Mouse (Mus musculus): Measurements from ENCODE around the gene Stox2. TPM values are rescaled to one million over a fixed set of nuclear protein-coding genes. Genes with fewer than 3 reads are reported as not detected.
"Not testable (repeated sequence)": the region's sequence is repeated elsewhere in the genome, so short reads cannot be mapped to it uniquely, and the experiment has no call there.

Gene Stox2
- total and polyA plus RNA-seq, 2 experiments from 2014 or later: 36.3 to 94.5 TPM

- WGBS: 85% methylated on average over 2 of the region's 2 CpGs
- H3K36me3 ChIP-seq (ENCODE audit: insufficient read depth, low read length): no peaks in the 10 kb centered on the region
- no peak overlapping the region for H3K27ac ChIP-seq
- H3K4me2 ChIP-seq (ENCODE audit: low read depth, low read length): no peak overlapping the region
- no peak overlapping the region for H3K4me3 ChIP-seq (ENCODE audit: low read length)
- DNase-seq (ENCODE audit: low spot score) (no peak), ATAC-seq (no peak)
- no peak for TF ChIP-seq CTCF (IDR thresholded peaks at IDR 0.05; ENCODE audit: low read depth)
- H3K4me1 ChIP-seq (ENCODE audit: insufficient read depth, low read length): no peaks in the 10 kb centered on the region; the same call in 1 of the 2 replicates
- no peak overlapping the region for H3K9ac ChIP-seq (replicated peaks; ENCODE audit: low read length)
- no peaks in the 10 kb centered on the region for H3K27me3 ChIP-seq (ENCODE audit: insufficient read depth, low read length)
- no peaks in the 10 kb centered on the region for H3K9me3 ChIP-seq (ENCODE audit: low read length)
These were observed 10.3 kb downstream of the Stox2 start for GRCm38 (mm10) chr8:47435861-47436260.

GRCm38 (mm10) chr8:47435412-47435811 lies 10.8 kb downstream of the Stox2 start:
- Histone ChIP-seq H3K4me1 (ENCODE audit: insufficient read depth, low read length) (no peaks in the 10 kb centered on the region; the same call in 1 of the 2 replicates), H3K9ac (replicated peaks; ENCODE audit: low read length) (no peak overlapping the region), H3K4me3 (ENCODE audit: low read length) (no peak overlapping the region), H3K27ac (no peak overlapping the region), H3K27me3 (ENCODE audit: insufficient read depth, low read length) (no peaks in the 10 kb centered on the region), H3K9me3 (ENCODE audit: low read length) (no peaks in the 10 kb centered on the region), H3K36me3 (ENCODE audit: insufficient read depth, low read length) (no peaks in the 10 kb centered on the region), H3K4me2 (ENCODE audit: low read depth, low read length) (no peak overlapping the region)
- DNase-seq (ENCODE audit: low spot score): no peak
- ATAC-seq: no peak
- WGBS: 69% methylated on average over 4 of the region's 4 CpGs
- no peak for TF ChIP-seq CTCF (IDR thresholded peaks at IDR 0.05; ENCODE audit: low read depth)

- 25% methylated on average over 4 of the region's 4 CpGs for WGBS
- H3K4me1 ChIP-seq (ENCODE audit: insufficient read depth, low read length): no peaks in the 10 kb centered on the region; the same call in 1 of the 2 replicates
- H3K4me2 ChIP-seq (ENCODE audit: low read depth, low read length): peak overlapping the region; percentile 19; the same call in 1 of the 2 replicates
- no peaks in the 10 kb centered on the region for H3K36me3 ChIP-seq (ENCODE audit: insufficient read depth, low read length)
- ATAC-seq (peak; percentile 97), DNase-seq (ENCODE audit: low spot score) (peak; percentile 64)
- H3K9ac ChIP-seq (replicated peaks; ENCODE audit: low read length): no peak overlapping the region
- TF ChIP-seq CTCF (IDR thresholded peaks at IDR 0.05; ENCODE audit: low read depth): no peak
- no peak overlapping the region for H3K27ac ChIP-seq
- no peak overlapping the region for H3K4me3 ChIP-seq (ENCODE audit: low read length)
- no peaks in the 10 kb centered on the region for H3K27me3 ChIP-seq (ENCODE audit: insufficient read depth, low read length)
- H3K9me3 ChIP-seq (ENCODE audit: low read length): no peaks in the 10 kb centered on the region
These were observed 14.9 kb downstream of the Stox2 start for GRCm38 (mm10) chr8:47431263-47431662.

GRCm38 (mm10) chr8:47414258-47414525 lies 32.0 kb downstream of the Stox2 start:
- H3K9me3 ChIP-seq (ENCODE audit: low read length); H3K36me3 ChIP-seq (ENCODE audit: insufficient read depth, low read length); H3K27ac ChIP-seq; H3K4me1 ChIP-seq (ENCODE audit: insufficient read depth, low read length); H3K9ac ChIP-seq (replicated peaks; ENCODE audit: low read length); H3K27me3 ChIP-seq (ENCODE audit: insufficient read depth, low read length): not testable (repeated sequence)
- Histone ChIP-seq H3K4me3 (ENCODE audit: low read length) (peak overlapping the region; percentile 65; the same call in 1 of the 2 replicates), H3K4me2 (ENCODE audit: low read depth, low read length) (peak overlapping the region; percentile 87)
- DNase-seq (ENCODE audit: low spot score) (peak; percentile 49), ATAC-seq (peak; percentile 34)
- 4% methylated on average over 8 of the region's 8 CpGs for WGBS

- Histone ChIP-seq H3K27me3 (ENCODE audit: insufficient read depth, low read length) (peaks cover 14% of the 10 kb centered on the region; the same call in 1 of the 2 replicates), H3K4me3 (ENCODE audit: low read length) (peak overlapping the region; percentile 65), H3K4me1 (ENCODE audit: insufficient read depth, low read length) (0 out of 2 replicates have a peak, but pooled peaks cover 7% of the 10 kb centered on the region), H3K36me3 (ENCODE audit: insufficient read depth, low read length) (no peaks in the 10 kb centered on the region), H3K9me3 (ENCODE audit: low read length) (no peaks in the 10 kb centered on the region), H3K27ac (peak overlapping the region; percentile 61; the same call in 1 of the 2 replicates), H3K4me2 (ENCODE audit: low read depth, low read length) (peak overlapping the region; percentile 87), H3K9ac (replicated peaks; ENCODE audit: low read length) (peak overlapping the region; percentile 52; the same call in 1 of the 2 replicates)
- TF ChIP-seq CTCF (IDR thresholded peaks at IDR 0.05; ENCODE audit: low read depth): no peak
- peak; percentile 77 for ATAC-seq
- WGBS: 2% methylated on average over 42 of the region's 46 CpGs
- DNase-seq (ENCODE audit: low spot score): peak; percentile 59
These were observed 32.5 kb downstream of the Stox2 start for GRCm38 (mm10) chr8:47413524-47414257.

GRCm38 (mm10) chr8:47412696-47413523 lies 33.3 kb downstream of the Stox2 start:
- peak overlapping the region; percentile 87 for H3K4me2 ChIP-seq (ENCODE audit: low read depth, low read length)
- H3K9me3 ChIP-seq (ENCODE audit: low read length): no peaks in the 10 kb centered on the region
- WGBS: under 1% methylated on average over 81 of the region's 81 CpGs
- peak overlapping the region; percentile 65 for H3K4me3 ChIP-seq (ENCODE audit: low read length)
- H3K9ac ChIP-seq (replicated peaks; ENCODE audit: low read length): peak overlapping the region; percentile 52
- peaks cover 21% of the 10 kb centered on the region; the same call in 1 of the 2 replicates for H3K27me3 ChIP-seq (ENCODE audit: insufficient read depth, low read length)
- peak overlapping the region; percentile 61; the same call in 1 of the 2 replicates for H3K27ac ChIP-seq
- DNase-seq (ENCODE audit: low spot score) (peak; percentile 18), ATAC-seq (peak; percentile 61)
- no peaks in the 10 kb centered on the region for H3K36me3 ChIP-seq (ENCODE audit: insufficient read depth, low read length)
- 0 out of 2 replicates have a peak, but pooled peaks cover 7% of the 10 kb centered on the region for H3K4me1 ChIP-seq (ENCODE audit: insufficient read depth, low read length)
- TF ChIP-seq CTCF (IDR thresholded peaks at IDR 0.05; ENCODE audit: low read depth): no peak

Measured in hindbrain, postnatal 0 days (tissue).